Mouse (Mus musculus): Measurements from ENCODE around the gene Frmd4a.
"Not testable (repeated sequence)": the region's sequence is repeated elsewhere in the genome, so short reads cannot be mapped to it uniquely, and the experiment has no call there.

Gene Frmd4a

GRCm38 (mm10) chr2:4256242-4256641 lies 238.7 kb downstream of the Frmd4a start:
- ChIA-PET CTCF (no interaction called here), POLR2A (interaction anchor here in 1 of 4 experiments (0.6 to 1.2 kb wide), 2 partner anchors 14 to 15 kb away, joined by 3 read pairs; no protein-coding TSS in a partner anchor)

DNA sequence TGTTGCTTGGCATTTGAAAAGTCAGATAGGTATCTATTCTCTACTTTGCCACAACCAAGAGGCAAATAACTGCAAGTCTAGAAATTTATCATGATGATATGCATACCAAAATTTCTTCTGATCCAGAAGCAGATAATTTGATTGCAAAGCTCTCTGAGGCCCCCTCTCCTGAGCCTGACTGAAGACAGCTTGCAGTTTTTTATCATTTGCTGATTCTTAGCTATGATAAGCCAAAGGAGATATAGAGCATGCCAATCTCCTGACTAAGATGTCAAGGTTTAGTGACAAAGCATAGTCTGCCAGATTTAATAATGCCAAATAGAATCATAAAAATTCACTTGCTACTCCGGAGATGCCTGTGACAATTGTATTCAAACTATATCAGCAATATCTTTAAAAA lies 240.1 kb downstream of the Frmd4a start:
- CTCF ChIA-PET = no interaction called here
- POLR2A ChIA-PET = interaction anchor here in 1 of 4 experiments (0.6 kb wide), 1 partner anchor 525 kb away, joined by 4 read pairs; no protein-coding TSS in a partner anchor

DNA sequence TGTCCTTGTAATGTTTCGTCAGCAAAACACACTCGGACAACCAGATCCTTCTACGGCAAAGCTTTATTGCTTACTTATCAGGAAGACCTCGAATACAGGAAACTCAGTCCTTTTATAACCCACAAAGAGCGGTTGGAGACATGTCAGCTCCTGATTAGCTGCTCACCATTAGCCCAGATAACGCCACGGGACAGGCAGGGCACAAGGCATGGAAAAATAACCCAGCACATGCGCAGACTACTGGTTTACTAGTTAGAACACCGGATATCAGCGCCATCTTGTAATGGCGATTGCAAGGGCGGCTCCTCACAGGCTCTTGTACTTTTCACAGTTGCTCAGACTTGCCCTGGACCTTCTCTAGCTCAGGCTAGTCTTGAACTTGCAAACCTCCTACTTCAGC lies 241.3 kb downstream of the Frmd4a start:
- CTCF ChIA-PET, POLR2A ChIA-PET: not testable (repeated sequence)

DNA sequence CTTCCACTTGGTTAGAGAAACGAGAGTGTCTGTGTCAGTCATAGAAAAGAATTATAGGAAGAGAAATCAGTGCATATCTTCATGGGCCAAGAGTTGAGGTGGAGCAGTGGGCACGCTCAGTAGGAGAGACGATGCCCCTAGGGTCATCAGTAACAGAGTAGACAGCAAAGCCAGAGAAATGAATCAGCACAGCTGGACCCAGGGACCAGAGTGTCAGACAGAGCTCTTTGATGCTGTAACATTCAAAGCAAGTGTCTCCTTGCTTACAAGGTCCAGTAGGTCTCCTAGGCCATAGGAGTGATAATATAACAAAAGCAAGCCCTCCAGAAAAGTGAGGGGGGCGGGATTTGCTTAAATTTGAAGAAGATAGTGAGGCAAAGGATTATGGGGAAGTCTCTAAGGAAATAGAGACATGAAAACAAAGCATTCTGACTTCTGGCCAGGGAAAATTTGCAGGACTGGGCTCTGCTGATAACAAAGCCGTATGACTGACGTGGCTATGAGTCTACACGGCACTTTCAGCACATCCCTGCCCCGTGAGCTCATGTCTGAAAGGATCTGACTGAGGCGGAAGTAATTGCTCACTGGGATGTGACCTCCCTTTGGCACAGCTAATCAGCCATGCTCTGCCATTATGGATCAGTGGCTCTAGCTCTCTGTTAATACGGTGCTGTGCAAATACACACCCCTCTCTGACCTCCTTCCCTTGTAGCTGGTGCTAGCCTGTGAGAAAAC lies 243.0 kb downstream of the Frmd4a start:
- ChIA-PET POLR2A (no interaction called here), CTCF (no interaction called here)

- ChIA-PET POLR2A (interaction anchor here in 1 of 4 experiments (0.5 to 0.6 kb wide), 3 partner anchors 127 to 159 kb away, joined by 3 to 5 read pairs (median 4); no protein-coding TSS in a partner anchor), CTCF (interaction anchor here in 1 of 4 experiments (0.6 kb wide), 1 partner anchor 9 kb away, joined by 3 read pairs; no protein-coding TSS in a partner anchor)
Observed at GRCm38 (mm10) chr2:4262667-4263066, 245.2 kb downstream of the Frmd4a start.

GRCm38 (mm10) chr2:4267377-4267776 lies 249.9 kb downstream of the Frmd4a start:
- POLR2A ChIA-PET = interaction anchor here in 1 of 4 experiments (0.6 kb wide), 1 partner anchor 42 kb away, joined by 4 read pairs; no protein-coding TSS in a partner anchor
- CTCF ChIA-PET = interaction anchor here in 1 of 4 experiments (0.6 to 0.7 kb wide), 2 partner anchors 141 to 232 kb away, joined by 8 read pairs; no protein-coding TSS in a partner anchor

- ChIA-PET POLR2A (no interaction called here), CTCF (no interaction called here)
Observed at GRCm38 (mm10) chr2:4282777-4283176, 265.3 kb downstream of the Frmd4a start.

DNA sequence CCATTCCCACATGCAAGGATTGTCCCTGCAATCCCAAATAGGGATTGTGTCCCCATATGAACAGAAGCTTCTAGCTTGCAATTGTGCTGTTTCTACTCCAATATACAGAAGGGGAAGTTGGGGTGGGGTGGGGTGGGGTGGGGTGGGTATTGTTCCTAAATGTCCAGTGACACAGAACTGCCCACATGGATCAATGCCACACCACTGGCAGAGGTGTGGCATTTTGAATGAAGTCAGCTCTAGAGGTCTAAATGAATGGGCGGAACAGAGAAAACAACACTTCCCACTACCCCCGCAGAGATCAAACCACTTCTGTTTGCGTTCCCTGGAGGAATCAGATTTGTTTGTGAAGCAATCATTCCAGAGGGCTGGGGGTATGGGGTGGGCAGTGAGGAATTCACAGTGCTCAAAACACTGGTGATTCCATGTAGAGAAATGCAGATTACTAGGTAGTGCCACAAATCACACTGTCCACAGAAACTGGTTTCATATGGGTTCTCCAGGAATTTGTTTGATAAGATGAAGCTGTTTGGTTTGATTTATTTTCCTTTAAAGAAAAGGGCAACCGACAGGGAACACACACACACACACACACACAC lies 268.3 kb downstream of the Frmd4a start:
- CTCF ChIA-PET = no interaction called here
- POLR2A ChIA-PET = interaction anchor here in 1 of 4 experiments (0.9 to 1.0 kb wide), 2 partner anchors 8 to 16 kb away, joined by 3 read pairs; no protein-coding TSS in a partner anchor

GRCm38 (mm10) chr2:4286390-4286901 lies 268.9 kb downstream of the Frmd4a start:
- CTCF ChIA-PET = no interaction called here

GRCm38 (mm10) chr2:4290475-4290874 lies 273.0 kb downstream of the Frmd4a start:
- POLR2A ChIA-PET = no interaction called here
- CTCF ChIA-PET = no interaction called here

More at GRCm38 (mm10) chr2:4286390-4286901, 268.9 kb downstream of the Frmd4a start:
- POLR2A ChIA-PET = interaction anchor here in 1 of 4 experiments (0.9 to 1.0 kb wide), 2 partner anchors 7 to 17 kb away, joined by 3 read pairs; no protein-coding TSS in a partner anchor

DNA sequence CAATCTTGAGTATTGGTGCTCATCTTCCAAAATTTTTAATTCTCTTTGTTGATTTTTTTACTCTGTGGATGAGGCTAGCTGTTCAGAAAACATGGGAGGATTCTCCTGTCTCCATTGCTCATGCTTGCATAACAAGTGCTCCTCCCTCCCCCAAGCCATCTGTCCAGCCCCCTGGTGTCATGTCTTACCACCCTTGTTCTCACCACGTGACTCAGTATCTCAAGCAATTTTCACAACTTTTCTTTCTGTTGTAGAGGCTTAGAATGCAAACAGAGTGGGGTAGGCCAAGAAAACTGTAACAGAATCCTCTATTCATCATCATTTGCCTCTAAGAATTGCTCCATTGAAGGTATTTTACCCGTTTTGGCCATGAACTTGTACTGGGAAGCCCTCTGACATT lies 273.6 kb downstream of the Frmd4a start:
- ChIA-PET CTCF (no interaction called here), POLR2A (interaction anchor here in 1 of 4 experiments (0.7 kb wide), 1 partner anchor 515 kb away, joined by 4 read pairs; no protein-coding TSS in a partner anchor)

- ChIA-PET CTCF (no interaction called here), POLR2A (interaction anchor here in 1 of 4 experiments (0.7 kb wide), 1 partner anchor 516 kb away, joined by 4 read pairs; no protein-coding TSS in a partner anchor)
Observed at GRCm38 (mm10) chr2:4291671-4292070, 274.2 kb downstream of the Frmd4a start.

DNA sequence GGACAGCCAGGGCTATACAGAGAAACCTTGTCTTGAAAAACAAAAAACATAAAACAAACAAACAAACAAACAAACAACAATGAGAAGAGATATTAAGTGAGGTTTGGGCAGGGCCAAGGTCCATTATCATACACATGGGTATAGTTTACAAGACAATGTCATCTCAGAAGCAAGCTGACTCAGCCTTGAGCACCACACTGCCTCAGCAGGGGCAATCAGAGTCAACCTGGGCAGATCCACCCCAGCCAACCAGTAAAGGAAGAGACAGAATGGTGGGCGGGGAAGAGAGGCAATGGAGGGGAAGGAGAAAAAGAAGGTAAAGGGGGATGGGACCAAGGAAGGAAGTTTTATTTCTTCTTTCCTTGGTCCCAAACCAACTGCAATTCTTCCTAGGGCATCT lies 276.2 kb downstream of the Frmd4a start:
- ChIA-PET POLR2A (interaction anchor here in 1 of 4 experiments (1.2 kb wide), 1 partner anchor 8 kb away, joined by 3 read pairs; no protein-coding TSS in a partner anchor), CTCF (no interaction called here)

DNA sequence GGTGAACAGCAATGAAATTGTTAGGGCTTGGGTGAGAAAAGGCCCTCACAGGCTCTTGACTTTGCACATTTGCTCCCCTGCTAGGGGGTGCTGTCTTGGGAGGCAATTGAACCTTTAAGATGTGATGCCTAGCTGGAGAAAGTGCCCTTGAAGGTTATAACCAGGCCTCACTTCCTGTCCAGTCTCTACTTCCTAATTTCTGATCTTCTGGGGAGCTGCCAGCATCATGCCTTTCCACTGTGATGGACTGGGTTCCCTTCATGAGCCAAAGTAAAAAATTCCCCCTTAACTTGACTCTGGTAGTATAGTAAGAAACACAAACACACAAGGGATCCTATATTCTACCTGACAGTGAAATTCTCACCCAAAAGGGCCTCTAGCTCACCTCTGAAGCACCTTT lies 278.1 kb downstream of the Frmd4a start:
- ChIA-PET CTCF (no interaction called here), POLR2A (no interaction called here)

- POLR2A ChIA-PET = no interaction called here
Observed at GRCm38 (mm10) chr2:4296881-4297280, 279.4 kb downstream of the Frmd4a start.

GRCm38 (mm10) chr2:4298325-4299215 lies 281.1 kb downstream of the Frmd4a start:
- ChIA-PET POLR2A (no interaction called here), CTCF (interaction anchor here in 3 of 4 experiments (0.6 to 1.5 kb wide), 4 partner anchors 15 to 755 kb away, joined by 3 to 5 read pairs (median 4); no protein-coding TSS in a partner anchor)

More at GRCm38 (mm10) chr2:4296881-4297280, 279.4 kb downstream of the Frmd4a start:
- CTCF ChIA-PET = interaction anchor here in 1 of 4 experiments (0.7 kb wide), 1 partner anchor 8 kb away, joined by 3 read pairs; no protein-coding TSS in a partner anchor

GRCm38 (mm10) chr2:4299593-4299992 lies 282.1 kb downstream of the Frmd4a start:
- POLR2A ChIA-PET = no interaction called here
- CTCF ChIA-PET = interaction anchor here in 2 of 4 experiments (0.7 to 1.5 kb wide), 2 partner anchors 14 to 481 kb away, joined by 3 read pairs; no protein-coding TSS in a partner anchor

GRCm38 (mm10) chr2:4300383-4300811 lies 282.9 kb downstream of the Frmd4a start:
- POLR2A ChIA-PET = no interaction called here

More at GRCm38 (mm10) chr2:4300383-4300811, 282.9 kb downstream of the Frmd4a start:
- CTCF ChIA-PET = interaction anchor here in 2 of 4 experiments (0.6 kb wide), 2 partner anchors 171 to 942 kb away, joined by 3 to 4 read pairs; no protein-coding TSS in a partner anchor
